Mouse (Mus musculus): ENCODE results near the gene Cx3cl1.

- TF ChIP-seq POLR2A (IDR thresholded peaks at IDR 0.05; ENCODE audit: low read depth, low read length): no peak
- TF ChIP-seq CTCF (conservative IDR thresholded peaks at IDR 0.05; ENCODE audit: insufficient read depth, insufficient read length, low read depth, low read length): no peak
These were observed 31.2 kb upstream of the Cx3cl1 start for GRCm38 (mm10) chr8:94740591-94740990.
